Mouse (Mus musculus): Measurements from ENCODE around the gene Slc16a11. TPM values are rescaled to one million over a fixed set of nuclear protein-coding genes. Genes with fewer than 3 reads are reported as not detected.

The Slc16a11 gene
- polyA plus RNA-seq, 1 experiment from 2014 or later = 2.9 TPM

GRCm38 (mm10) chr11:70230239-70230727, 17.7 kb downstream of the Slc16a11 start:
- Histone ChIP-seq H3K27me3 (replicated peaks) (peaks cover 23% of the 10 kb centered on the region), H3K36me3 (no peaks in the 10 kb centered on the region), H3K4me3 (replicated peaks) (peak overlapping the region; percentile 30), H3K27ac (peak overlapping the region; percentile 54; the same call in 1 of the 2 replicates), H3K9me3 (no peaks in the 10 kb centered on the region), H3K4me1 (replicated peaks) (peaks cover 35% of the 10 kb centered on the region), H3K9ac (peak overlapping the region; percentile 34; the same call in 1 of the 2 replicates), H3K4me2 (replicated peaks) (peak overlapping the region; percentile 57)
- WGBS = 1% methylated on average over 32 of the region's 32 CpGs
- peak; percentile 48 for ATAC-seq

- Histone ChIP-seq H3K9me3 (no peaks in the 10 kb centered on the region), H3K27ac (no peak overlapping the region), H3K4me3 (replicated peaks) (peak overlapping the region; percentile 35), H3K9ac (peak overlapping the region; percentile 51), H3K4me2 (replicated peaks) (peak overlapping the region; percentile 63), H3K4me1 (replicated peaks) (peaks cover 39% of the 10 kb centered on the region), H3K27me3 (replicated peaks) (peaks cover 19% of the 10 kb centered on the region), H3K36me3 (no peaks in the 10 kb centered on the region)
- no peak for ATAC-seq
- 11% methylated on average over 10 of the region's 10 CpGs for WGBS
Observed at GRCm38 (mm10) chr11:70232546-70232945, 20.0 kb downstream of the Slc16a11 start.

GRCm38 (mm10) chr11:70233016-70233415, 20.5 kb downstream of the Slc16a11 start:
- ATAC-seq = no peak
- H3K27ac ChIP-seq = no peak overlapping the region
- peak overlapping the region; percentile 63 for H3K4me2 ChIP-seq (replicated peaks)
- H3K9ac ChIP-seq = 0 out of 2 replicates have a peak overlapping the region, but pooled peaks have one; percentile 51
- 37% methylated on average over 8 of the region's 8 CpGs for WGBS
- H3K36me3 ChIP-seq = no peaks in the 10 kb centered on the region
- H3K4me3 ChIP-seq (replicated peaks) = peak overlapping the region; percentile 35
- H3K4me1 ChIP-seq (replicated peaks) = peaks cover 35% of the 10 kb centered on the region
- peaks cover 14% of the 10 kb centered on the region; the same call in 1 of the 2 replicates for H3K27me3 ChIP-seq (replicated peaks)
- no peaks in the 10 kb centered on the region for H3K9me3 ChIP-seq

- Histone ChIP-seq H3K9ac (no peak overlapping the region), H3K27ac (no peak overlapping the region), H3K27me3 (replicated peaks) (peaks cover 7% of the 10 kb centered on the region; the same call in 1 of the 2 replicates), H3K9me3 (no peaks in the 10 kb centered on the region), H3K4me3 (replicated peaks) (no peak overlapping the region), H3K4me1 (replicated peaks) (peaks cover 30% of the 10 kb centered on the region), H3K4me2 (replicated peaks) (no peak overlapping the region), H3K36me3 (no peaks in the 10 kb centered on the region)
- 63% methylated on average over 5 of the region's 5 CpGs for WGBS
- no peak for ATAC-seq
Observed at GRCm38 (mm10) chr11:70234037-70234436, 21.5 kb downstream of the Slc16a11 start.

- H3K36me3 ChIP-seq = no peaks in the 10 kb centered on the region
- no peak overlapping the region for H3K4me2 ChIP-seq (replicated peaks)
- peaks cover 26% of the 10 kb centered on the region for H3K4me1 ChIP-seq (replicated peaks)
- H3K9me3 ChIP-seq = no peaks in the 10 kb centered on the region
- ATAC-seq = no peak
- no peak overlapping the region for H3K9ac ChIP-seq
- no peak overlapping the region for H3K4me3 ChIP-seq (replicated peaks)
- peaks cover 7% of the 10 kb centered on the region; the same call in 1 of the 2 replicates for H3K27me3 ChIP-seq (replicated peaks)
- 89% methylated on average over 8 of the region's 8 CpGs for WGBS
- H3K27ac ChIP-seq = no peak overlapping the region
Observed at GRCm38 (mm10) chr11:70234497-70234896, 21.9 kb downstream of the Slc16a11 start.

- ATAC-seq = no peak
- 88% methylated on average over 12 of the region's 12 CpGs for WGBS
- 0 out of 2 replicates have a peak, but pooled peaks cover under 1% of the 10 kb centered on the region for H3K27me3 ChIP-seq (replicated peaks)
- H3K4me2 ChIP-seq (replicated peaks) = no peak overlapping the region
- H3K9ac ChIP-seq = no peak overlapping the region
- peaks cover 18% of the 10 kb centered on the region; the same call in 1 of the 2 replicates for H3K4me1 ChIP-seq (replicated peaks)
- no peak overlapping the region for H3K27ac ChIP-seq
- no peak overlapping the region for H3K4me3 ChIP-seq (replicated peaks)
- H3K9me3 ChIP-seq = no peaks in the 10 kb centered on the region
- no peaks in the 10 kb centered on the region for H3K36me3 ChIP-seq
Observed at GRCm38 (mm10) chr11:70235254-70235900, 22.8 kb downstream of the Slc16a11 start.

- Histone ChIP-seq H3K4me3 (replicated peaks) (peak overlapping the region; percentile 92), H3K4me2 (replicated peaks) (peak overlapping the region; percentile 69), H3K27me3 (replicated peaks) (no peaks in the 10 kb centered on the region), H3K9ac (peak overlapping the region; percentile 94), H3K27ac (no peak overlapping the region; the same call in 1 of the 2 replicates), H3K36me3 (no peaks in the 10 kb centered on the region), H3K4me1 (replicated peaks) (peaks cover 18% of the 10 kb centered on the region; the same call in 1 of the 2 replicates), H3K9me3 (no peaks in the 10 kb centered on the region)
- ATAC-seq = no peak
- 43% methylated on average over 7 of the region's 7 CpGs for WGBS
Observed at GRCm38 (mm10) chr11:70236717-70237116, 24.2 kb downstream of the Slc16a11 start.

GRCm38 (mm10) chr11:70237457-70238167, 25.1 kb downstream of the Slc16a11 start, which contains the start of gene 0610010K14Rik:
TSS of gene 0610010K14Rik (minus strand) at chr11:70237914.
- under 1% methylated on average over 70 of the region's 70 CpGs for WGBS
- H3K4me2 ChIP-seq (replicated peaks) = peak within 1 kb of the TSS; percentile 69
- H3K27ac ChIP-seq = peak within 1 kb of the TSS; percentile 89
- no peaks in the 10 kb centered on the region for H3K9me3 ChIP-seq
- peak; percentile 95 for ATAC-seq
- peaks cover 18% of the 10 kb centered on the region; the same call in 1 of the 2 replicates for H3K4me1 ChIP-seq (replicated peaks)
- no peaks in the 10 kb centered on the region for H3K36me3 ChIP-seq
- H3K27me3 ChIP-seq (replicated peaks) = no peaks in the 10 kb centered on the region
- H3K9ac ChIP-seq = peak within 1 kb of the TSS; percentile 94
- peak within 1 kb of the TSS; percentile 92 for H3K4me3 ChIP-seq (replicated peaks)

GRCm38 (mm10) chr11:70238591-70239440, 26.3 kb downstream of the Slc16a11 start:
- peak overlapping the region; percentile 69 for H3K4me2 ChIP-seq (replicated peaks)
- H3K27ac ChIP-seq = peak overlapping the region; percentile 89
- WGBS = 11% methylated on average over 23 of the region's 23 CpGs
- peak overlapping the region; percentile 92 for H3K4me3 ChIP-seq (replicated peaks)
- H3K4me1 ChIP-seq (replicated peaks) = peaks cover 15% of the 10 kb centered on the region; the same call in 1 of the 2 replicates
- peak overlapping the region; percentile 94 for H3K9ac ChIP-seq
- no peaks in the 10 kb centered on the region for H3K27me3 ChIP-seq (replicated peaks)
- ATAC-seq = no peak
- no peaks in the 10 kb centered on the region for H3K36me3 ChIP-seq
- H3K9me3 ChIP-seq = no peaks in the 10 kb centered on the region

GRCm38 (mm10) chr11:70239541-70240279, 27.2 kb downstream of the Slc16a11 start, which contains the start of the genes Gm21988 and Rnasek:
TSS of gene Gm21988 (minus strand) at chr11:70239830.
TSS of gene Rnasek (minus strand) at chr11:70239842.
- peak within 1 kb of the TSS; percentile 84 for H3K27ac ChIP-seq
- peak; percentile 50 for ATAC-seq
- peak within 1 kb of the TSS; percentile 92 for H3K4me3 ChIP-seq (replicated peaks)
- H3K9me3 ChIP-seq = no peaks in the 10 kb centered on the region
- no peaks in the 10 kb centered on the region for H3K27me3 ChIP-seq (replicated peaks)
- WGBS = under 1% methylated on average over 31 of the region's 35 CpGs
- H3K4me1 ChIP-seq (replicated peaks) = peaks cover 11% of the 10 kb centered on the region; the same call in 1 of the 2 replicates
- no peaks in the 10 kb centered on the region for H3K36me3 ChIP-seq
- H3K4me2 ChIP-seq (replicated peaks) = peak within 1 kb of the TSS; percentile 69
- H3K9ac ChIP-seq = peak within 1 kb of the TSS; percentile 94

GRCm38 (mm10) chr11:70242591-70242990, 30.0 kb downstream of the Slc16a11 start:
- no peak overlapping the region for H3K4me3 ChIP-seq (replicated peaks)
- peaks cover 5% of the 10 kb centered on the region; the same call in 1 of the 2 replicates for H3K4me1 ChIP-seq (replicated peaks)
- no peaks in the 10 kb centered on the region for H3K9me3 ChIP-seq
- no peak for ATAC-seq
- no peak overlapping the region for H3K9ac ChIP-seq
- no peak overlapping the region for H3K27ac ChIP-seq
- WGBS = 69% methylated on average over 11 of the region's 11 CpGs
- no peaks in the 10 kb centered on the region for H3K36me3 ChIP-seq
- H3K4me2 ChIP-seq (replicated peaks) = no peak overlapping the region
- 0 out of 2 replicates have a peak, but pooled peaks cover 8% of the 10 kb centered on the region for H3K27me3 ChIP-seq (replicated peaks)
